Mouse (Mus musculus) lung, adult 2 months (tissue): ENCODE measurements around the gene Btbd9.

ENCODE experiments used
- CTCF ChIP-seq: fragments of 200-500 bp; IDR thresholded peaks from 2 replicates; pipeline ENCODE4 v1.5.1; 2011; ENCODE audit warnings: mild to moderate bottlenecking, low read length, control low read depth; ENCODE audit not compliant: insufficient read depth
- POLR2A ChIP-seq: fragments of 200-500 bp; IDR thresholded peaks from 2 replicates; pipeline ENCODE4 v1.6.1; 2011; ENCODE audit warnings: low read depth, mild to moderate bottlenecking, control low read depth, low read length, borderline replicate concordance; ENCODE audit errors: extremely low read depth

- TF ChIP-seq CTCF (no peak), POLR2A (no peak)
Observed at GRCm38 (mm10) chr17:30458926-30459325, 117.4 kb downstream of the Btbd9 start.
